Mouse (Mus musculus) sigmoid colon, adult 10 weeks (tissue): Measurements from ENCODE around the gene Ajm1. TPM values are rescaled to one million over a fixed set of nuclear protein-coding genes. Genes with fewer than 3 reads are reported as not detected.

Experiments used
- polyA plus RNA-seq: library from polyadenylated mRNA; stranded (reverse); fragments of 350-450 nt; fragmentation: Illumina TruSeq; extraction: RNeasy Lipid Tissue Mini Kit (QIAGEN cat#74804); gene quantifications from one replicate; pipeline ENCODE4 v1.2.3, GENCODE M21; 2014; ENCODE audit warnings: low read depth, low replicate concordance

The Ajm1 gene
- not detected for polyA plus RNA-seq

GRCm38 (mm10) chr2:25581294-25581864, at the start of gene Ajm1:
Gene Ajm1 (minus strand): TSS chr2:25581757.

DNA sequence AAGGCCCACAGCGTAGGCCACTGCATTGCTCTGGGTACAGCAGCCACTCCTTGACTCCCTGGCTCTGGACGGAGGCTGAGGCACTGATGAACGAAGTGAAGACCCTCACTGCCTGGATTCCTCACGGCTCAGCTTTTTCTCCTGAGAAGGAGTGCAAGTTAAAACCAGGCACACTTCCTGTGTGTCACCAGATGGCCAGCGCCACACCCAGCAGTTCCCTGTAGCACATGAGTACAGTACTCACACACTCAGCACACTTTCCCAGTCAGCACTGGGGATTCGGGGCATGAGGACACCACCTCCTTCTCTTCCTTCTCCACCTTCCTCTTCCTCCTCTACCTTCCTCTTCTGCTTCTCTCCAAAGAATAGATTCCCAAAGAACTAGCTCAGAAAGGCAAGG, 46.3 kb upstream of the Ajm1 start, which contains the start of gene Fcna:
Gene Fcna (minus strand): TSS at position 220 of the 400 bp plus-strand sequence.

DNA sequence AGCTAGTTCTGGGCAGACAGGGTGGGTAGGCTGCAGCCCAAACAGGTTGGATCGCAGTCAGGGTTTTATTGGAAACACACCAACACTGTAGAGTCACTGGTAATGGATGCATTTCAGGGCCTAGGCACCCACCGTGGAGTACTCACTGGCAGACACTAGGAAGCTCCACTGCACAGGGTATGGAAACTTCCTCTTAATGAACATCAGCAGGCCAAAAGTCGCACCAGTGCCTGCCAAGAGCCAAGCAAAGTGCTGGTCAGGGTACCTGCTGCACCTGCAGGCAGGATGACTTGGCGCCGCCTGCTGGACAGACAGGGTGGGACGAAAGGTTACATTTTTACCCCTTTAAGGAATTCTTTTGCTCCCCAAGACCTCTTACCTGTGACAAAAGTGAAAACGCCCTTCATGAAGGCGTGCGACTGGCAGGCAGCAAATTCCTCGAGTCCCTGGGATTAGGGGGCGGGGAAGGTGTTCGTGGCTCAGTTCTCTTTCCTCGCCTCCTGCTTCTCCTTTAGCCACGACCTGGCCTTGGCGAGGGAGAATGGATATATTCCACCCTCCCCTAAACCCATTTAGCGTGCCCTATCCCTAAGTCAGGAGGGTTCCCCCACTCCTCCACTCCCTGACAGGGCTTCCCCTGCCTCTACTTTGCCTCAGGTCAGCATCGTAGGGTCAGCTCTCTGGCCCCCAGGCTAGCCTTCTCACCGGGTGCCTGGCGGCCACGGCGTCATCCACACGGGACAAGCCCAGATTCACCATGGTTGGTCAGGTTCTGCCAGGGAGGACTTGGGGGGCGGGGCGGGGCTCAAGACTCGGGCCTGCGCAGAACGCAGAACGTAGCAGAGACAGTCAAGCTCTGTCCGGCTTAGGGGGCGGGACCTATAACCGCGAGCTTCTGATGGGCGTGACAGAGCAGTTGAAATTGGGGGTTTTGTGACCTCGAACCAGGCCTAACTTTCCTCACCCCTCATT, 40.0 kb upstream of the Ajm1 start, which contains the start of gene Tmem141:
Gene Tmem141 (minus strand): TSS at position 777 of the 972 bp plus-strand sequence.

DNA sequence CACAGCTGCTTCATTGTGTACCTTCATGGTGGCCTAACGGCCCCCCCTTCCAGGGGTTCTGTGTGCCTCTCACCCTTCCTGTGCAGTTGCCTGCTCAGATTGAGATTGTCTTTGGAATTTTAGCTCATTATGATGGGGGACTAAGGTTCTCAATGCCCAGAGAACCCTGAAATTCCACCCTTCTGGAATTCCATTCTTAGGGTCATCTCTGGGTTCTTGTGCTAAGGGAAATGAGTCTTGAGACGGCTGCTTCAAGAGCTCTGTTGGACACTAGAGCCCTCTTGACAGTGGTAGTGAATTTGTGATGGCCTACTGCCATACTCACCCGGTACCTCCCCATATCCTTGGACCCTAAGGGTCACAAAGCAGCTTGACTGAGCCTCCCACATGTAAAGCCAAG, 36.0 kb upstream of the Ajm1 start, which contains the start of gene Ccdc183:
Gene Ccdc183 (minus strand): TSS at position 101 of the 400 bp plus-strand sequence.

GRCm38 (mm10) chr2:25607761-25608622, 26.4 kb upstream of the Ajm1 start, which contains the start of gene Rabl6:
Gene Rabl6 (minus strand): TSS chr2:25608521.

GRCm38 (mm10) chr2:25574579-25575431, 6.8 kb downstream of the Ajm1 start, which contains the start of the genes Mamdc4 and Phpt1:
Gene Mamdc4 (minus strand): TSS chr2:25574845.
Gene Phpt1 (minus strand): TSS chr2:25575224.

GRCm38 (mm10) chr2:25557221-25557963, 24.2 kb downstream of the Ajm1 start, which contains the start of gene Edf1:
Gene Edf1 (plus strand): TSS chr2:25557847.

DNA sequence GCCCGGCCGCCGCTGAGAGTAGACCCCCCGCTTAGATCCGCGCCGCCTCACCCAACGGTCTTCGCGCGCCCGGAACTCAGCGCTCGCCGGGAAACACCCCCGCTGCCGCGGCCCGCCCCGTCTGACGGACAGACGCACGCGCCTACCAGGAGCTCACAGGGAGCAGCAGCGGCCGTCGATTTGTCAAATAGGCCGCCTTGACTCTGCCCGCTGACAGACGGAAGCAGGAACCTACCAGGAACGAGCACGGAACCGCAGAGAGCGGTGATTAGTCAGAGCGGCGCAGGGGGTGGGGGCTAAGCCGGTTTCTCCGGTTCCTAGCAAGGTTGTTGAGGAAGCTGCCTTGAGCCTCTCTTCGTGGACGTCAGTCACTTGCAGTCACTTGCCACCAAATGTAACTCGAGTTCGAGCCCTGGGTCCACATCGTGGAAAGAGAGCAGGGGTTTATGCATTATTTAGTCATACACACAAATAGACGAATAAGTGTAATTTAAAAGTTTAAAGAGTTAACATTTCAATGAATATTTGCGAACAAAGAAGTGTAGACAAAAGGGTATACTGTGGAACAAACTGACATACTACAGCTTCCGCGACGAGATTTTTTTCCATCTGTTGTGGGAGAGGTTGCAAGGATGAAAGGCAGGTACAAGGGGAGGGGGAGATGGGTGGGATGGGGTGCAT, 34.6 kb downstream of the Ajm1 start, which contains the start of gene Traf2:
Gene Traf2 (minus strand): TSS at position 130 of the 681 bp plus-strand sequence.

Other genes with a start within 250 kb of the Ajm1 start
- 21.3 TPM for gene Man1b1, start 249.4 kb downstream of the Ajm1 start, polyA plus RNA-seq
- 7.7 TPM for gene Dpp7, start 225.4 kb downstream of the Ajm1 start, polyA plus RNA-seq
- gene Uap1l1, start 216.1 kb downstream of the Ajm1 start, polyA plus RNA-seq: 3.2 TPM
- 0.13 TPM for gene Sapcd2, start 209.4 kb downstream of the Ajm1 start, polyA plus RNA-seq
- gene Entpd2, start 185.9 kb downstream of the Ajm1 start, polyA plus RNA-seq: 0.28 TPM
- gene Npdc1, start 182.4 kb downstream of the Ajm1 start, polyA plus RNA-seq: 9.3 TPM
- not detected for gene Fut7, start 158.5 kb downstream of the Ajm1 start, polyA plus RNA-seq
- gene Abca2, start 153.1 kb downstream of the Ajm1 start, polyA plus RNA-seq: 0.09 TPM
- not detected for gene Clic3, start 124.9 kb downstream of the Ajm1 start, polyA plus RNA-seq
- gene Paxx, start 120.7 kb downstream of the Ajm1 start, polyA plus RNA-seq: 2.6 TPM
- gene Ptgds, start 111.7 kb downstream of the Ajm1 start, polyA plus RNA-seq: not detected
- gene Lcn12, start 87.8 kb downstream of the Ajm1 start, polyA plus RNA-seq: not detected
- gene Fbxw5, start 81.0 kb downstream of the Ajm1 start, polyA plus RNA-seq: 1.5 TPM
- not detected for gene C8g, start 80.0 kb downstream of the Ajm1 start, polyA plus RNA-seq
- 0.95 TPM for gene Traf2, start 34.8 kb downstream of the Ajm1 start, polyA plus RNA-seq
- gene Edf1, start 23.9 kb downstream of the Ajm1 start, polyA plus RNA-seq: 2.6 TPM
- not detected for gene Mamdc4, start 6.9 kb downstream of the Ajm1 start, polyA plus RNA-seq
- gene Phpt1, start 6.5 kb downstream of the Ajm1 start, polyA plus RNA-seq: not detected
- 29.1 TPM for gene Rabl6, start 26.8 kb upstream of the Ajm1 start, polyA plus RNA-seq
- gene Ccdc183, start 35.9 kb upstream of the Ajm1 start, polyA plus RNA-seq: not detected
- gene Tmem141, start 40.2 kb upstream of the Ajm1 start, polyA plus RNA-seq: 3.3 TPM
- gene Fcna, start 46.3 kb upstream of the Ajm1 start, polyA plus RNA-seq: 7.5 TPM
- gene Lcn8, start 71.4 kb upstream of the Ajm1 start, polyA plus RNA-seq: not detected
- gene Lcn5, start 76.2 kb upstream of the Ajm1 start, polyA plus RNA-seq: not detected
- gene Lcn6, start 95.0 kb upstream of the Ajm1 start, polyA plus RNA-seq: not detected
- gene Lcn10, start 101.0 kb upstream of the Ajm1 start, polyA plus RNA-seq: not detected
- not detected for gene Obp2a, start 118.3 kb upstream of the Ajm1 start, polyA plus RNA-seq
- gene Bmyc, start 125.0 kb upstream of the Ajm1 start, polyA plus RNA-seq: 5.0 TPM
- not detected for gene Obp2b, start 155.3 kb upstream of the Ajm1 start, polyA plus RNA-seq
- not detected for gene Lcn3, start 183.8 kb upstream of the Ajm1 start, polyA plus RNA-seq
- gene Lcn11, start 195.3 kb upstream of the Ajm1 start, polyA plus RNA-seq: not detected
- gene Gm13539, start 200.5 kb upstream of the Ajm1 start, polyA plus RNA-seq: not detected
- not detected for gene Glt6d1, start 234.1 kb upstream of the Ajm1 start, polyA plus RNA-seq
- not detected for gene Lcn9, start 241.4 kb upstream of the Ajm1 start, polyA plus RNA-seq